Mouse (Mus musculus): ENCODE measurements at regions not wholly inside any gene's neighbourhood (a gene's known extent, or its start where the extent isn't known, plus 50 kb on each side); places are given as distances from the start of the nearest gene placed in this dataset.

- TF ChIP-seq POLR2A (IDR thresholded peaks at IDR 0.05; ENCODE audit: borderline replicate concordance, control insufficient read depth, low read depth, low read length) (no peak), CTCF (IDR thresholded peaks at IDR 0.05; ENCODE audit: control insufficient read depth, insufficient read depth, low read length) (no peak)
Measured at GRCm38 (mm10) chr15:51234873-51235272, 2649.8 kb upstream of the Gm7489 start.

All from bone marrow, adult 2 months (tissue).